Mouse (Mus musculus) forebrain, embryonic 12.5 days (tissue): ENCODE data around the gene Cdca4. TPM values are rescaled to one million over a fixed set of nuclear protein-coding genes. Genes with fewer than 3 reads are reported as not detected.
A peak's percentile ranks its signal among the peaks of the same experiment; 100 is the strongest.

Source experiments
- ATAC-seq: fragments of 200-750 bp; cut with Nextera tagmentation; 2 replicates; pipeline ENCODE4 v1.8.0; 2017; ENCODE audit warnings: moderate TSS enrichment; ENCODE audit not compliant: low FRiP score
- H3K27ac ChIP-seq: fragments of 300-500 bp; sonication (generic); 2 replicates; pipeline ENCODE4 v1.5.1; 2016; ENCODE audit warnings: mild to moderate bottlenecking
- H3K27me3 ChIP-seq: fragments of 300-500 bp; sonication (generic); 2 replicates; pipeline ENCODE4 v1.6.1; 2016; ENCODE audit warnings: mild to moderate bottlenecking
- H3K36me3 ChIP-seq: fragments of 300-500 bp; sonication (generic); replicated peaks from 2 replicates; pipeline ENCODE4 v1.6.1; 2016; ENCODE audit warnings: mild to moderate bottlenecking
- H3K4me1 ChIP-seq: fragments of 300-500 bp; sonication (generic); 2 replicates; pipeline ENCODE4 v1.6.1; 2016
- H3K4me2 ChIP-seq: fragments of 300-500 bp; sonication (generic); 2 replicates; pipeline ENCODE4 v1.6.1; 2016; ENCODE audit warnings: mild to moderate bottlenecking, moderate library complexity
- H3K4me3 ChIP-seq: fragments of 300-500 bp; sonication (generic); replicated peaks from 2 replicates; pipeline ENCODE4 v1.5.1; 2016; ENCODE audit warnings: mild to moderate bottlenecking
- H3K9ac ChIP-seq: fragments of 300-500 bp; sonication (generic); 2 replicates; pipeline ENCODE4 v1.6.1; 2016; ENCODE audit warnings: mild to moderate bottlenecking
- H3K9me3 ChIP-seq: fragments of 300-500 bp; sonication (generic); 2 replicates; pipeline ENCODE4 v1.6.1; 2016
- WGBS: fragments of 180-500 bp; shearing (Covaris S2); methylation state at CpG from one replicate; pipeline ENCODE4 v1.1.7; 2016; 5-methylcytosine and 5-hydroxymethylcytosine counted together
- polyA plus RNA-seq: library from polyadenylated mRNA; unstranded; fragments of >200 nt; fragmentation: Nextera tagmentation; extraction: Ambion mirVana; gene quantifications from 2 replicates; pipeline ENCODE4 v1.2.1, GENCODE M21; 2016

The Cdca4 gene
- polyA plus RNA-seq, 1 experiment from 2014 or later, result 144 TPM

- no peak overlapping the region for H3K4me3 ChIP-seq
- H3K4me2 ChIP-seq, result no peak overlapping the region
- ATAC-seq, result no peak
- H3K9ac ChIP-seq, result 0 out of 2 replicates have a peak overlapping the region, but pooled peaks have one; percentile 36
- H3K9me3 ChIP-seq, result no peaks in the 10 kb centered on the region
- H3K36me3 ChIP-seq, result no peaks in the 10 kb centered on the region
- 71% methylated on average over 13 of the region's 13 CpGs for WGBS
- H3K27me3 ChIP-seq, result peaks cover 16% of the 10 kb centered on the region; the same call in 1 of the 2 replicates
- peaks cover 9% of the 10 kb centered on the region for H3K4me1 ChIP-seq
- H3K27ac ChIP-seq, result no peak overlapping the region
Observed at GRCm38 (mm10) chr12:112793601-112794355, 35.4 kb downstream of the Cdca4 start.

- peaks cover 9% of the 10 kb centered on the region for H3K4me1 ChIP-seq
- WGBS, result 78% methylated on average over 8 of the region's 8 CpGs
- H3K27ac ChIP-seq, result no peak overlapping the region
Observed at GRCm38 (mm10) chr12:112791026-112791425, 38.2 kb downstream of the Cdca4 start.

GRCm38 (mm10) chr12:112774481-112774880 lies 54.7 kb downstream of the Cdca4 start:
- 94% methylated on average over 10 of the region's 10 CpGs for WGBS
- no peak overlapping the region for H3K27ac ChIP-seq
- H3K4me3 ChIP-seq, result no peak overlapping the region
- H3K4me1 ChIP-seq, result no peaks in the 10 kb centered on the region
- no peaks in the 10 kb centered on the region for H3K36me3 ChIP-seq
- H3K9me3 ChIP-seq, result peaks cover 8% of the 10 kb centered on the region; the same call in 1 of the 2 replicates
- H3K9ac ChIP-seq, result no peak overlapping the region
- H3K4me2 ChIP-seq, result no peak overlapping the region
- no peaks in the 10 kb centered on the region for H3K27me3 ChIP-seq
- no peak for ATAC-seq

More at GRCm38 (mm10) chr12:112791026-112791425, 38.2 kb downstream of the Cdca4 start:
- H3K9me3 ChIP-seq, result no peaks in the 10 kb centered on the region
- no peak overlapping the region for H3K4me3 ChIP-seq
- H3K4me2 ChIP-seq, result no peak overlapping the region
- H3K27me3 ChIP-seq, result peaks cover 5% of the 10 kb centered on the region; the same call in 1 of the 2 replicates
- no peaks in the 10 kb centered on the region for H3K36me3 ChIP-seq
- no peak for ATAC-seq
- no peak overlapping the region for H3K9ac ChIP-seq

GRCm38 (mm10) chr12:112774026-112774425 lies 55.2 kb downstream of the Cdca4 start:
- Histone ChIP-seq H3K4me3 (no peak overlapping the region), H3K4me1 (no peaks in the 10 kb centered on the region), H3K27me3 (no peaks in the 10 kb centered on the region), H3K9me3 (peaks cover 8% of the 10 kb centered on the region; the same call in 1 of the 2 replicates), H3K36me3 (no peaks in the 10 kb centered on the region), H3K9ac (no peak overlapping the region), H3K27ac (no peak overlapping the region), H3K4me2 (no peak overlapping the region)
- 87% methylated on average over 6 of the region's 6 CpGs for WGBS
- ATAC-seq, result no peak

GRCm38 (mm10) chr12:112773366-112773765 lies 55.9 kb downstream of the Cdca4 start:
- Histone ChIP-seq H3K27ac (no peak overlapping the region), H3K27me3 (no peaks in the 10 kb centered on the region), H3K4me1 (no peaks in the 10 kb centered on the region), H3K9ac (no peak overlapping the region), H3K4me3 (no peak overlapping the region), H3K9me3 (peaks cover 8% of the 10 kb centered on the region; the same call in 1 of the 2 replicates), H3K36me3 (no peaks in the 10 kb centered on the region), H3K4me2 (no peak overlapping the region)
- WGBS, result 39% methylated on average over 9 of the region's 9 CpGs
- no peak for ATAC-seq

- peaks cover 8% of the 10 kb centered on the region; the same call in 1 of the 2 replicates for H3K9me3 ChIP-seq
- no peaks in the 10 kb centered on the region for H3K36me3 ChIP-seq
- H3K4me2 ChIP-seq, result no peak overlapping the region
- no peak overlapping the region for H3K4me3 ChIP-seq
- H3K27me3 ChIP-seq, result no peaks in the 10 kb centered on the region
- H3K27ac ChIP-seq, result no peak overlapping the region
- 93% methylated on average over 14 of the region's 14 CpGs for WGBS
- no peak for ATAC-seq
- H3K9ac ChIP-seq, result no peak overlapping the region
- H3K4me1 ChIP-seq, result no peaks in the 10 kb centered on the region
Observed at GRCm38 (mm10) chr12:112772306-112772705, 56.9 kb downstream of the Cdca4 start.

GRCm38 (mm10) chr12:112770396-112770795 lies 58.8 kb downstream of the Cdca4 start:
- Histone ChIP-seq H3K4me1 (no peaks in the 10 kb centered on the region), H3K27me3 (no peaks in the 10 kb centered on the region), H3K9me3 (peaks cover 6% of the 10 kb centered on the region; the same call in 1 of the 2 replicates), H3K9ac (no peak overlapping the region), H3K27ac (no peak overlapping the region), H3K36me3 (no peaks in the 10 kb centered on the region), H3K4me2 (no peak overlapping the region), H3K4me3 (no peak overlapping the region)
- no peak for ATAC-seq
- WGBS, result 79% methylated on average over 4 of the region's 4 CpGs

Other genes starting within 250 kb of the Cdca4 start
- gene Inf2, start 240.6 kb downstream of the Cdca4 start, polyA plus RNA-seq, result 0.70 and 1.3 TPM in 2 replicates
- 2.0 and 2.8 TPM in 2 replicates for gene Adssl1, start 209.4 kb downstream of the Cdca4 start, polyA plus RNA-seq
- gene Siva1, start 184.7 kb downstream of the Cdca4 start, polyA plus RNA-seq, result 151 and 173 TPM in 2 replicates
- gene Akt1, start 154.5 kb downstream of the Cdca4 start, polyA plus RNA-seq, result 47.0 and 71.6 TPM in 2 replicates
- gene Zbtb42, start 150.6 kb downstream of the Cdca4 start, polyA plus RNA-seq, result 4.6 and 5.1 TPM in 2 replicates
- 14.4 and 16.3 TPM in 2 replicates for gene Cep170b, start 109.0 kb downstream of the Cdca4 start, polyA plus RNA-seq
- 3.6 and 3.9 TPM in 2 replicates for gene Pld4, start 68.8 kb downstream of the Cdca4 start, polyA plus RNA-seq
- gene Ahnak2, start 26.8 kb downstream of the Cdca4 start, polyA plus RNA-seq, result 0.05 and 0.19 TPM in 2 replicates
- 13.7 and 15.6 TPM in 2 replicates for gene Clba1, start 20.5 kb downstream of the Cdca4 start, polyA plus RNA-seq
- not detected in 2 replicates for gene Gpr132, start 38.8 kb upstream of the Cdca4 start, polyA plus RNA-seq
- 5.6 and 6.2 TPM in 2 replicates for gene Jag2, start 100.4 kb upstream of the Cdca4 start, polyA plus RNA-seq
- gene Nudt14, start 112.7 kb upstream of the Cdca4 start, polyA plus RNA-seq, result 51.5 and 54.4 TPM in 2 replicates
- gene Btbd6, start 147.1 kb upstream of the Cdca4 start, polyA plus RNA-seq, result 28.2 and 29.2 TPM in 2 replicates
- 70.2 and 74.2 TPM in 2 replicates for gene Brf1, start 171.3 kb upstream of the Cdca4 start, polyA plus RNA-seq
- 26.3 and 27.6 TPM in 2 replicates for gene Pacs2, start 185.1 kb upstream of the Cdca4 start, polyA plus RNA-seq
- 0.26 TPM in 1 of 2 replicates, not detected in the other for gene Tex22, start 245.1 kb upstream of the Cdca4 start, polyA plus RNA-seq